Mouse (Mus musculus) limb, embryonic 14.5 days (tissue): ENCODE data around the gene Zdhhc14. TPM values are rescaled to one million over a fixed set of nuclear protein-coding genes. Genes with fewer than 3 reads are reported as not detected.

ENCODE experiments used
- ATAC-seq: fragments of 200-750 bp; cut with Nextera tagmentation; 2 replicates; pipeline ENCODE4 v1.8.0; 2017; ENCODE audit warnings: low read depth, moderate number of reproducible peaks, moderate TSS enrichment; ENCODE audit not compliant: low FRiP score
- DNase-seq: peaks from one replicate; pipeline ENCODE4 v3.0.0-alpha.2; 2015; ENCODE audit warnings: low spot score
- H3K27ac ChIP-seq: fragments of 300-500 bp; sonication (generic); replicated peaks from 2 replicates; pipeline ENCODE4 v1.5.1; 2014; ENCODE audit warnings: low read depth, mild to moderate bottlenecking, low read length, moderate library complexity, mixed read lengths
- H3K27me3 ChIP-seq: fragments of 300-500 bp; sonication (generic); 2 replicates; pipeline ENCODE4 v1.6.1; 2014; ENCODE audit warnings: low read length, mixed read lengths; ENCODE audit not compliant: control insufficient read depth, insufficient read depth
- H3K36me3 ChIP-seq: fragments of 300-500 bp; sonication (generic); 2 replicates; pipeline ENCODE4 v1.6.1; 2014; ENCODE audit warnings: mild to moderate bottlenecking, low read length, moderate library complexity, mixed read lengths; ENCODE audit not compliant: control insufficient read depth, insufficient read depth
- H3K4me1 ChIP-seq: fragments of 300-500 bp; sonication (generic); 2 replicates; pipeline ENCODE4 v1.6.1; 2014; ENCODE audit warnings: antibody characterized with exemption, low read length, mixed read lengths; ENCODE audit not compliant: control insufficient read depth, insufficient read depth
- H3K4me2 ChIP-seq: fragments of 300-500 bp; sonication (generic); replicated peaks from 2 replicates; pipeline ENCODE4 v1.6.1; 2014; ENCODE audit warnings: low read depth, mild to moderate bottlenecking, low read length, moderate library complexity; ENCODE audit not compliant: severe bottlenecking
- H3K4me3 ChIP-seq: fragments of 300-500 bp; sonication (generic); replicated peaks from 2 replicates; pipeline ENCODE4 v1.5.1; 2014; ENCODE audit warnings: low read length
- H3K9ac ChIP-seq: fragments of 300-500 bp; sonication (generic); 2 replicates; pipeline ENCODE4 v1.6.1; 2014; ENCODE audit warnings: mild to moderate bottlenecking, low read depth, low read length, moderate library complexity; ENCODE audit not compliant: severe bottlenecking
- H3K9me3 ChIP-seq: fragments of 300-500 bp; sonication (generic); 2 replicates; pipeline ENCODE4 v1.6.1; 2016; ENCODE audit warnings: low read length; ENCODE audit not compliant: control insufficient read depth
- POLR2A ChIP-seq: fragments of 200-500 bp; IDR thresholded peaks from 2 replicates; pipeline ENCODE4 v1.8.0; 2012; ENCODE audit warnings: inconsistent platforms, mild to moderate bottlenecking, moderate library complexity, borderline replicate concordance; ENCODE audit not compliant: insufficient read depth, insufficient read length; ENCODE audit errors: extremely low read depth
- WGBS: fragments of 180-500 bp; shearing (Covaris S2); extraction: QIAGEN DNeasy Blood & Tissue Kit; methylation state at CpG from one replicate; pipeline ENCODE4 v1.1.7; 2014; 5-methylcytosine and 5-hydroxymethylcytosine counted together
- polyA plus RNA-seq, 2 experiments: library from polyadenylated mRNA; depleted of rRNA in 1 of 2; stranded (reverse) in 1 of 2; unstranded in 1 of 2; fragments of >200 nt; fragmentation: Nextera tagmentation in 1 of 2; extraction: Ambion mirVana in 1 of 2; gene quantifications; 2 replicates each; pipeline versions ENCODE4 v1.2.1 to v1.2.3; 2012 to 2014

Gene Zdhhc14
- polyA plus RNA-seq, 2 experiments = 3.0 to 4.3 TPM

GRCm38 (mm10) chr17:5799396-5800021, 307.2 kb downstream of the Zdhhc14 start:
- TF ChIP-seq POLR2A = no peak
- Histone ChIP-seq H3K27me3 (no peaks in the 10 kb centered on the region), H3K4me2 (no peak overlapping the region), H3K4me1 (peaks cover 13% of the 10 kb centered on the region), H3K36me3 (no peaks in the 10 kb centered on the region), H3K27ac (no peak overlapping the region), H3K4me3 (no peak overlapping the region), H3K9ac (no peak overlapping the region), H3K9me3 (no peaks in the 10 kb centered on the region)
- DNase-seq (no peak), ATAC-seq (no peak)
- 84% methylated on average over 17 of the region's 17 CpGs for WGBS

- WGBS = 87% methylated on average over 2 of the region's 2 CpGs
- no peak for DNase-seq
- TF ChIP-seq POLR2A = no peak
- H3K27me3 ChIP-seq = no peaks in the 10 kb centered on the region
- no peak for ATAC-seq
- H3K4me2 ChIP-seq = no peak overlapping the region
- no peak overlapping the region for H3K9ac ChIP-seq
- H3K27ac ChIP-seq = no peak overlapping the region
- H3K36me3 ChIP-seq = no peaks in the 10 kb centered on the region
- peaks cover 17% of the 10 kb centered on the region for H3K4me1 ChIP-seq
- no peaks in the 10 kb centered on the region for H3K9me3 ChIP-seq
- no peak overlapping the region for H3K4me3 ChIP-seq
Measured at GRCm38 (mm10) chr17:5800254-5800653, 307.9 kb downstream of the Zdhhc14 start.

GRCm38 (mm10) chr17:5800824-5801560, 308.6 kb downstream of the Zdhhc14 start:
- H3K4me2 ChIP-seq = no peak overlapping the region
- ATAC-seq (no peak), DNase-seq (no peak)
- no peak overlapping the region for H3K4me3 ChIP-seq
- H3K9me3 ChIP-seq = no peaks in the 10 kb centered on the region
- TF ChIP-seq POLR2A = no peak
- no peaks in the 10 kb centered on the region for H3K27me3 ChIP-seq
- no peak overlapping the region for H3K27ac ChIP-seq
- peaks cover 25% of the 10 kb centered on the region for H3K4me1 ChIP-seq
- H3K36me3 ChIP-seq = no peaks in the 10 kb centered on the region
- 80% methylated on average over 7 of the region's 7 CpGs for WGBS
- H3K9ac ChIP-seq = no peak overlapping the region

- 76% methylated on average over 17 of the region's 17 CpGs for WGBS
- Histone ChIP-seq H3K27me3 (no peaks in the 10 kb centered on the region), H3K9ac (no peak overlapping the region), H3K27ac (no peak overlapping the region), H3K4me2 (no peak overlapping the region), H3K4me1 (peaks cover 29% of the 10 kb centered on the region), H3K4me3 (no peak overlapping the region), H3K9me3 (no peaks in the 10 kb centered on the region), H3K36me3 (no peaks in the 10 kb centered on the region)
- no peak for TF ChIP-seq POLR2A
- DNase-seq (no peak), ATAC-seq (no peak)
Measured at GRCm38 (mm10) chr17:5801761-5802655, 309.7 kb downstream of the Zdhhc14 start.

- Histone ChIP-seq H3K27me3 (no peaks in the 10 kb centered on the region), H3K4me1 (peaks cover 26% of the 10 kb centered on the region), H3K9me3 (no peaks in the 10 kb centered on the region), H3K4me2 (no peak overlapping the region), H3K36me3 (no peaks in the 10 kb centered on the region), H3K27ac (no peak overlapping the region), H3K9ac (no peak overlapping the region), H3K4me3 (no peak overlapping the region)
- WGBS = 94% methylated on average over 5 of the region's 5 CpGs
- ATAC-seq (no peak), DNase-seq (no peak)
- no peak for TF ChIP-seq POLR2A
Measured at GRCm38 (mm10) chr17:5802656-5802955, 310.2 kb downstream of the Zdhhc14 start.

Other genes starting within 250 kb of the Zdhhc14 start
- 0.47 and 0.72 TPM in 2 replicates for gene Ldhal6b, start 73.8 kb upstream of the Zdhhc14 start, polyA plus RNA-seq (2012; rRNA removed)
- not detected in 2 replicates for gene Ldhal6b, start 73.8 kb upstream of the Zdhhc14 start, polyA plus RNA-seq (2014; fragmentation: Nextera tagmentation; extraction: Ambion mirVana)
- 28.0 and 34.2 TPM in 2 replicates for gene Tmem242, start 52.3 kb upstream of the Zdhhc14 start, polyA plus RNA-seq (2012; rRNA removed)
- 115 and 122 TPM in 2 replicates for gene Tmem242, start 52.3 kb upstream of the Zdhhc14 start, polyA plus RNA-seq (2014; fragmentation: Nextera tagmentation; extraction: Ambion mirVana)